Mouse (Mus musculus) limb, embryonic 13.5 days (tissue): ENCODE data around the gene Nt5c1b. TPM values are rescaled to one million over a fixed set of nuclear protein-coding genes. Genes with fewer than 3 reads are reported as not detected.

Experiments used
- ATAC-seq: fragments of 200-750 bp; cut with Nextera tagmentation; 2 replicates; pipeline ENCODE4 v1.8.0; 2017; ENCODE audit warnings: low read depth, moderate number of reproducible peaks, moderate TSS enrichment; ENCODE audit not compliant: low FRiP score
- H3K27ac ChIP-seq: fragments of 300-500 bp; sonication (generic); 2 replicates; pipeline ENCODE4 v1.5.1; 2015; ENCODE audit warnings: inconsistent platforms, mild to moderate bottlenecking, moderate library complexity
- H3K27me3 ChIP-seq: fragments of 300-500 bp; sonication (generic); 2 replicates; pipeline ENCODE4 v1.6.1; 2015; ENCODE audit warnings: mild to moderate bottlenecking, inconsistent platforms
- H3K36me3 ChIP-seq: fragments of 300-500 bp; sonication (generic); 2 replicates; pipeline ENCODE4 v1.6.1; 2015; ENCODE audit warnings: inconsistent platforms, mild to moderate bottlenecking, moderate library complexity
- H3K4me1 ChIP-seq: fragments of 300-500 bp; sonication (generic); 2 replicates; pipeline ENCODE4 v1.6.1; 2015; ENCODE audit warnings: inconsistent platforms
- H3K4me2 ChIP-seq: fragments of 300-500 bp; sonication (generic); replicated peaks from 2 replicates; pipeline ENCODE4 v1.6.1; 2015; ENCODE audit warnings: inconsistent platforms, mild to moderate bottlenecking, moderate library complexity
- H3K4me3 ChIP-seq: fragments of 300-500 bp; sonication (generic); 2 replicates; pipeline ENCODE4 v1.5.1; 2015; ENCODE audit warnings: moderate library complexity, mild to moderate bottlenecking, inconsistent platforms
- H3K9ac ChIP-seq: fragments of 300-500 bp; sonication (generic); 2 replicates; pipeline ENCODE4 v1.6.1; 2015; ENCODE audit warnings: mild to moderate bottlenecking, inconsistent platforms
- H3K9me3 ChIP-seq: fragments of 300-500 bp; sonication (generic); 2 replicates; pipeline ENCODE4 v1.6.1; 2016; ENCODE audit warnings: inconsistent platforms
- WGBS: fragments of 180-500 bp; shearing (Covaris S2); methylation state at CpG from one replicate; pipeline ENCODE4 v1.1.7; 2015; 5-methylcytosine and 5-hydroxymethylcytosine counted together
- polyA plus RNA-seq: library from polyadenylated mRNA; unstranded; fragments of >200 nt; fragmentation: Nextera tagmentation; extraction: Ambion mirVana; gene quantifications from 2 replicates; pipeline ENCODE4 v1.2.1, GENCODE M21; 2015

The Nt5c1b gene
- polyA plus RNA-seq, 1 experiment from 2014 or later, result not detected

DNA sequence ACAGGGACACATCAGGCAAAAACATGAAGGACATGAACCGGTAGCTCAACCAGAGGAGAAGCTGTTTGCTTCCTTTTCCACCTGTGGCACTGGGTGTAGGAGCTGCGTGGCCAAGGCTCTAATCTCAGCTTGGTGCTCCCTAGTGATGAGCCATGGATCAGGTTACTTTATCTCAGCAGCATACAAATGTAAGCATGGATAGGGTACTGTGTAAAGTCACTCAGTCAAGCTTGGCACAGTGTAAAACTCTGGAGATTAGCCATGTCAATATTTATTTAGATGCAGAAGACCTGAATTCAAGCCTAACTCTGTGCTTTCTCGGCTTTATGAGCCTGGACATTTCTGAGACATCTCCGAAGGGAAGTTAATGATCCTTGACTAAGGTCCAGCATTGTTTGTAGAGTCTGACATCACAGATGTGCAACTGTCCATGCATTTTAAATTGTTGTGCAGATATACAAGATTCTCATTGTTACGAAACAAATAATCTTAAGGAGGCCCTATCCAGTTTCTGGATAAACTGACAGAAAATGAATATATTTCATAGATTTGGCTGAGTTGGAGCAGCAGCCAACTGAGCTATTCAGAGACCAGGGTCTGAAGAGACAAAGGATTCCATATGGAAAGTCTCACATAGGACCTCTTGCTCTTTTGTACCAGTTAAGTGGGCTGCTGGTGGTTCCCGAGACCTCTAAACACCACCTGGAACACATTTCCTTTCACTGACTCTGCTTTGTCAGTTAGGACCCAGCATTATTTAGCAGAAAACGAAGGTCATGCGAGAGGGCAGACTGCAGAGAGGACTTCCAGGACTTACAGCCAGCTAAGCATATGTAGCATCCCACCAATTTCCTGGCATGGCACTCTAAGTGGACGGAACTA lies 56.5 kb downstream of the Nt5c1b start:
- WGBS, result 56% methylated on average over 9 of the region's 9 CpGs
- no peaks in the 10 kb centered on the region for H3K27me3 ChIP-seq
- H3K9me3 ChIP-seq, result no peaks in the 10 kb centered on the region
- peaks cover 4% of the 10 kb centered on the region; the same call in 1 of the 2 replicates for H3K4me1 ChIP-seq
- no peaks in the 10 kb centered on the region for H3K36me3 ChIP-seq
- no peak overlapping the region for H3K27ac ChIP-seq
- H3K9ac ChIP-seq, result no peak overlapping the region
- H3K4me3 ChIP-seq, result no peak overlapping the region
- ATAC-seq, result no peak
- no peak overlapping the region for H3K4me2 ChIP-seq

DNA sequence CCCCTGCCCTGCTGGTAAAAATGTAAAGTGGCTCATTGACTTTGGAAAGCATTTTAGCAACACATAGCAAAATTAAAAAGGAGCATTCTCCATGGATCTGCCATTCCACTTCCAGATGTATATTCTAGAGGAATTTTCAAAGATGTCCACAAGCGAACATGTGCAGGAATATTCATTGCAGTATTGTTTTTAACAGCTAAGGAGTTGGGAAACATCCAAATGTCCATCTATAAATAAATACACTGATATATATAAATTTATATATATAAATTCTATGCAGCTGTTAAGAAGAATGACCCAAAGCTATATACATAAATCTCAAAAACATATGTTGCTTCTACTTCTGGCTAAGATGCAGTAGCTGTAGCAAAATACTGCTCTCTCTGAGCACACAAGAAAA lies 61.2 kb downstream of the Nt5c1b start:
- no peaks in the 10 kb centered on the region for H3K36me3 ChIP-seq
- H3K27ac ChIP-seq, result no peak overlapping the region
- no peaks in the 10 kb centered on the region for H3K4me1 ChIP-seq
- 81% methylated on average over 1 of the region's 1 CpGs for WGBS
- H3K27me3 ChIP-seq, result peaks cover 8% of the 10 kb centered on the region; the same call in 1 of the 2 replicates
- no peaks in the 10 kb centered on the region for H3K9me3 ChIP-seq
- H3K4me2 ChIP-seq, result no peak overlapping the region
- ATAC-seq, result no peak
- no peak overlapping the region for H3K9ac ChIP-seq
- no peak overlapping the region for H3K4me3 ChIP-seq

DNA sequence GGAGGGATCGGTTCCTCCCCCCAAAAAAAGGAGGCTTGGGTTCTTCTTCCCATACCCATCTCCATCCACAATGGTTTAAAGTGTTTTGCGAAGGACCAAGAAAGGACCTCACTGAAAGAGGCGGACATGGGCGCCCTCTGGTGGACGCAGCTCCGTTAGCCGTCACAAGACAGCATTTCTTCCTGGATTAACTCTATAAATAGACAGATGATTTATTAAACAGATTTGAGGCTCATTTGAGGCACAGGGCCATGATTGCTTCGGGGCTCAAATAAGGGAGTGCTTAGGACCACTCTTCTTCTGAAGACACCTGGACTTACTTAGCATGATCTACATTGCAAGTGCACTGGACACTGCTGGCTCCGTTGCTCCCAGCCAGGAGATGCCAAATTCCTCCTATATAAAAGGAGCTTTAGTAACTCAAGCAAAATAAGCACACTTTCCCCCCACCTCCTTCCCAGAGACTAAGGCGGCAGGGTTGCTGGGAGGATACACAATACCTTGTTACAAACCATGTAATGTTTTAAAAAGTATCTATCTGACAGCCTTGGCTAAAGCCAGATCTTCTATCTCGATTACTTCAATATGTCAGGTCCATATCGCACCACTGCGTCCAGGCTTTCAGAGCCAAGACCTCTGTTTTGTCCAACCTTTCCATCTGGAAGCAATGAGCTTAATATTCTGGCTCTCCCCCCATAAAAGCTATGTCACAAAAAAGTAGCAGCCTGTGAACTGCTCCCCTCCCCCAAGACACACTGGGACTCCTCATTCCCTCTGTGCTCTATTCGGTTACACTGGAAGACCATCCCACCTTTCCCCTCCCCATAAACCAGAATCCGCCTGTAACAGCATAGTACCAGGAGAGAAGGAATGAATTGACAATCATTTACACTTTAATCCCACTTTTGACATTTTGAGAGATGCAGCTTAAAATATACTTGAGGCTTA lies 68.6 kb downstream of the Nt5c1b start:
- Histone ChIP-seq H3K4me1 (peaks cover 25% of the 10 kb centered on the region), H3K4me2 (no peak overlapping the region), H3K9ac (no peak overlapping the region), H3K27me3 (peaks cover 16% of the 10 kb centered on the region; the same call in 1 of the 2 replicates), H3K36me3 (no peaks in the 10 kb centered on the region), H3K9me3 (no peaks in the 10 kb centered on the region), H3K4me3 (no peak overlapping the region), H3K27ac (no peak overlapping the region)
- peak; percentile 88 for ATAC-seq
- WGBS, result 12% methylated on average over 15 of the region's 15 CpGs

Other genes starting within 250 kb of the Nt5c1b start
- 41.3 and 41.5 TPM in 2 replicates for gene Rdh14, start 20.8 kb downstream of the Nt5c1b start, polyA plus RNA-seq